Mouse (Mus musculus): ENCODE data around the gene Rgr.
"Not testable (repeated sequence)": the region's sequence is repeated elsewhere in the genome, so short reads cannot be mapped to it uniquely, and the experiment has no call there.

Gene Rgr

GRCm38 (mm10) chr14:37000780-37001179, 48.0 kb downstream of the Rgr start:
- DNase-seq (ENCODE audit: low spot score) = not testable (repeated sequence)

- DNase-seq (ENCODE audit: low spot score) = no peak
Measured at GRCm38 (mm10) chr14:36989784-36990183, 59.0 kb downstream of the Rgr start.

DNA sequence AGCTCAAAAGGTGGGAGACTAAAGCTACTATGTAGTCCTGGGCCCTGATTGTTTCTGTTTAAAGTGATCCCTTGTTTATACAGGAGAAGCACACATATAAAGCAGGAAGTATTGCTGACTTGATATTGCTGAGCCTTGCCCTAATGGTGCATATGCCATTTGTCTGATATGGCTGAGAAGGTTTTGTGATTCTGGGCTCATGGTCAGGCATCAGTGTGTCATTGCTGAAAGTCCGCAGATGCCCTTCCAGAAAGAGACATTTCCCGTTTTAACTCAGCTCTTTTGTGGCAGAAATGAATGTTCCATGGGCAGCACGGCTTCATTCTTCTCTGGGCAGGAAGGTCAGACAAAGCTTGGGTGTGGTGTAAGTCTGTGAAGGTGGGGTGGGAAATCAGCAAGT, 63.1 kb downstream of the Rgr start:
- DNase-seq (ENCODE audit: low spot score) = no peak
